Mouse (Mus musculus): ENCODE results near the gene Ndufb7. TPM values are rescaled to one million over a fixed set of nuclear protein-coding genes. Genes with fewer than 3 reads are reported as not detected.
A peak's percentile ranks its signal among the peaks of the same experiment; 100 is the strongest.
"Not testable (repeated sequence)": the region's sequence is repeated elsewhere in the genome, so short reads cannot be mapped to it uniquely, and the experiment has no call there.

The Ndufb7 gene
- polyA plus RNA-seq, 1 experiment from 2014 or later: 325 TPM

- H3K36me3 ChIP-seq (ENCODE audit: control insufficient read depth, insufficient read depth): peaks cover 7% of the 10 kb centered on the region
- H3K4me1 ChIP-seq (replicated peaks; ENCODE audit: control insufficient read depth, insufficient read depth, low read length): peaks cover 12% of the 10 kb centered on the region
- ATAC-seq: no peak
- WGBS: 53% methylated on average over 3 of the region's 3 CpGs
- H3K9ac ChIP-seq (replicated peaks; ENCODE audit: low read depth, low read length): peak overlapping the region; percentile 91
- peak overlapping the region; percentile 92 for H3K4me3 ChIP-seq (replicated peaks; ENCODE audit: low read length)
- no peak overlapping the region for H3K27ac ChIP-seq (ENCODE audit: low read length)
- no peaks in the 10 kb centered on the region for H3K9me3 ChIP-seq (ENCODE audit: control insufficient read depth, low read length)
- H3K4me2 ChIP-seq (ENCODE audit: low read length): peak overlapping the region; percentile 97
- no peaks in the 10 kb centered on the region for H3K27me3 ChIP-seq (replicated peaks; ENCODE audit: control insufficient read depth, insufficient read depth, low read length)
Measured at GRCm38 (mm10) chr8:83567668-83568067, 1.2 kb downstream of the Ndufb7 start.

GRCm38 (mm10) chr8:83568128-83568527, 1.7 kb downstream of the Ndufb7 start:
- H3K4me1 ChIP-seq (replicated peaks; ENCODE audit: control insufficient read depth, insufficient read depth, low read length): peaks cover 12% of the 10 kb centered on the region
- 63% methylated on average over 5 of the region's 5 CpGs for WGBS
- H3K9me3 ChIP-seq (ENCODE audit: control insufficient read depth, low read length): no peaks in the 10 kb centered on the region
- H3K4me2 ChIP-seq (ENCODE audit: low read length): no peak overlapping the region
- H3K36me3 ChIP-seq (ENCODE audit: control insufficient read depth, insufficient read depth): peaks cover 7% of the 10 kb centered on the region
- H3K4me3 ChIP-seq (replicated peaks; ENCODE audit: low read length): no peak overlapping the region
- ATAC-seq: no peak
- H3K27me3 ChIP-seq (replicated peaks; ENCODE audit: control insufficient read depth, insufficient read depth, low read length): no peaks in the 10 kb centered on the region
- H3K27ac ChIP-seq (ENCODE audit: low read length): no peak overlapping the region
- 0 out of 2 replicates have a peak overlapping the region, but pooled peaks have one; percentile 4 for H3K9ac ChIP-seq (replicated peaks; ENCODE audit: low read depth, low read length)

GRCm38 (mm10) chr8:83568755-83569154, 2.3 kb downstream of the Ndufb7 start:
- H3K4me3 ChIP-seq (replicated peaks; ENCODE audit: low read length): no peak overlapping the region
- no peak overlapping the region for H3K4me2 ChIP-seq (ENCODE audit: low read length)
- no peaks in the 10 kb centered on the region for H3K9me3 ChIP-seq (ENCODE audit: control insufficient read depth, low read length)
- H3K27ac ChIP-seq (ENCODE audit: low read length): no peak overlapping the region
- H3K9ac ChIP-seq (replicated peaks; ENCODE audit: low read depth, low read length): no peak overlapping the region
- H3K36me3 ChIP-seq (ENCODE audit: control insufficient read depth, insufficient read depth): peaks cover 7% of the 10 kb centered on the region
- H3K27me3 ChIP-seq (replicated peaks; ENCODE audit: control insufficient read depth, insufficient read depth, low read length): no peaks in the 10 kb centered on the region
- peaks cover 12% of the 10 kb centered on the region for H3K4me1 ChIP-seq (replicated peaks; ENCODE audit: control insufficient read depth, insufficient read depth, low read length)
- ATAC-seq: no peak
- WGBS: 77% methylated on average over 5 of the region's 5 CpGs

GRCm38 (mm10) chr8:83569165-83569564, 2.7 kb downstream of the Ndufb7 start:
- H3K27me3 ChIP-seq (replicated peaks; ENCODE audit: control insufficient read depth, insufficient read depth, low read length): no peaks in the 10 kb centered on the region
- H3K9ac ChIP-seq (replicated peaks; ENCODE audit: low read depth, low read length): no peak overlapping the region
- ATAC-seq: no peak
- no peak overlapping the region for H3K4me2 ChIP-seq (ENCODE audit: low read length)
- H3K36me3 ChIP-seq (ENCODE audit: control insufficient read depth, insufficient read depth): peaks cover 7% of the 10 kb centered on the region
- no peak overlapping the region for H3K27ac ChIP-seq (ENCODE audit: low read length)
- WGBS: 82% methylated on average over 4 of the region's 4 CpGs
- H3K4me1 ChIP-seq (replicated peaks; ENCODE audit: control insufficient read depth, insufficient read depth, low read length): peaks cover 12% of the 10 kb centered on the region
- H3K4me3 ChIP-seq (replicated peaks; ENCODE audit: low read length): no peak overlapping the region
- no peaks in the 10 kb centered on the region for H3K9me3 ChIP-seq (ENCODE audit: control insufficient read depth, low read length)

GRCm38 (mm10) chr8:83570272-83571000, 4.0 kb downstream of the Ndufb7 start:
- Histone ChIP-seq H3K9me3 (ENCODE audit: control insufficient read depth, low read length) (no peaks in the 10 kb centered on the region), H3K36me3 (ENCODE audit: control insufficient read depth, insufficient read depth) (peaks cover 7% of the 10 kb centered on the region), H3K4me3 (replicated peaks; ENCODE audit: low read length) (no peak overlapping the region), H3K9ac (replicated peaks; ENCODE audit: low read depth, low read length) (no peak overlapping the region), H3K4me2 (ENCODE audit: low read length) (no peak overlapping the region), H3K27me3 (replicated peaks; ENCODE audit: control insufficient read depth, insufficient read depth, low read length) (no peaks in the 10 kb centered on the region), H3K27ac (ENCODE audit: low read length) (no peak overlapping the region), H3K4me1 (replicated peaks; ENCODE audit: control insufficient read depth, insufficient read depth, low read length) (peaks cover 12% of the 10 kb centered on the region)
- WGBS: 91% methylated on average over 15 of the region's 15 CpGs
- ATAC-seq: no peak

GRCm38 (mm10) chr8:83571001-83571340, 4.5 kb downstream of the Ndufb7 start:
- H3K4me1 ChIP-seq (replicated peaks; ENCODE audit: control insufficient read depth, insufficient read depth, low read length): peaks cover 16% of the 10 kb centered on the region
- H3K4me2 ChIP-seq (ENCODE audit: low read length); H3K4me3 ChIP-seq (replicated peaks; ENCODE audit: low read length); H3K9me3 ChIP-seq (ENCODE audit: control insufficient read depth, low read length); H3K36me3 ChIP-seq (ENCODE audit: control insufficient read depth, insufficient read depth); H3K27me3 ChIP-seq (replicated peaks; ENCODE audit: control insufficient read depth, insufficient read depth, low read length); ATAC-seq; H3K27ac ChIP-seq (ENCODE audit: low read length); H3K9ac ChIP-seq (replicated peaks; ENCODE audit: low read depth, low read length): not testable (repeated sequence)
- WGBS: 97% methylated on average over 6 of the region's 7 CpGs

- Histone ChIP-seq H3K9me3 (ENCODE audit: control insufficient read depth, low read length) (no peaks in the 10 kb centered on the region), H3K27ac (ENCODE audit: low read length) (no peak overlapping the region), H3K9ac (replicated peaks; ENCODE audit: low read depth, low read length) (no peak overlapping the region), H3K4me2 (ENCODE audit: low read length) (no peak overlapping the region), H3K4me3 (replicated peaks; ENCODE audit: low read length) (no peak overlapping the region), H3K27me3 (replicated peaks; ENCODE audit: control insufficient read depth, insufficient read depth, low read length) (no peaks in the 10 kb centered on the region), H3K4me1 (replicated peaks; ENCODE audit: control insufficient read depth, insufficient read depth, low read length) (peaks cover 23% of the 10 kb centered on the region), H3K36me3 (ENCODE audit: control insufficient read depth, insufficient read depth) (peaks cover 7% of the 10 kb centered on the region)
- 89% methylated on average over 10 of the region's 10 CpGs for WGBS
- no peak for ATAC-seq
Measured at GRCm38 (mm10) chr8:83571791-83572190, 5.3 kb downstream of the Ndufb7 start.

- no peak overlapping the region for H3K27ac ChIP-seq (ENCODE audit: low read length)
- H3K36me3 ChIP-seq (ENCODE audit: control insufficient read depth, insufficient read depth): peaks cover 7% of the 10 kb centered on the region
- H3K27me3 ChIP-seq (replicated peaks; ENCODE audit: control insufficient read depth, insufficient read depth, low read length): no peaks in the 10 kb centered on the region
- no peak overlapping the region for H3K4me3 ChIP-seq (replicated peaks; ENCODE audit: low read length)
- H3K4me1 ChIP-seq (replicated peaks; ENCODE audit: control insufficient read depth, insufficient read depth, low read length): peaks cover 26% of the 10 kb centered on the region
- H3K4me2 ChIP-seq (ENCODE audit: low read length): no peak overlapping the region
- ATAC-seq: no peak
- no peaks in the 10 kb centered on the region for H3K9me3 ChIP-seq (ENCODE audit: control insufficient read depth, low read length)
- no peak overlapping the region for H3K9ac ChIP-seq (replicated peaks; ENCODE audit: low read depth, low read length)
- WGBS: 89% methylated on average over 5 of the region's 5 CpGs
Measured at GRCm38 (mm10) chr8:83572246-83572812, 5.9 kb downstream of the Ndufb7 start.

- Histone ChIP-seq H3K4me3 (replicated peaks; ENCODE audit: low read length) (no peak overlapping the region), H3K9ac (replicated peaks; ENCODE audit: low read depth, low read length) (no peak overlapping the region), H3K4me1 (replicated peaks; ENCODE audit: control insufficient read depth, insufficient read depth, low read length) (peaks cover 20% of the 10 kb centered on the region), H3K27me3 (replicated peaks; ENCODE audit: control insufficient read depth, insufficient read depth, low read length) (no peaks in the 10 kb centered on the region), H3K9me3 (ENCODE audit: control insufficient read depth, low read length) (no peaks in the 10 kb centered on the region), H3K27ac (ENCODE audit: low read length) (no peak overlapping the region), H3K4me2 (ENCODE audit: low read length) (no peak overlapping the region), H3K36me3 (ENCODE audit: control insufficient read depth, insufficient read depth) (peaks cover 7% of the 10 kb centered on the region)
- 85% methylated on average over 18 of the region's 18 CpGs for WGBS
- no peak for ATAC-seq
Measured at GRCm38 (mm10) chr8:83573140-83573875, 6.8 kb downstream of the Ndufb7 start.
